Mouse (Mus musculus) ES-E14 (cell line): ENCODE results near the gene Ltc4s.

Experiments used
- CHD2 ChIP-seq: IDR thresholded peaks from 2 replicates; pipeline ENCODE4 v1.6.1; 2014; ENCODE audit warnings: mild to moderate bottlenecking, low read depth, low read length, inconsistent platforms
- HCFC1 ChIP-seq: IDR thresholded peaks from 2 replicates; pipeline ENCODE4 v1.6.1; 2012; ENCODE audit warnings: low read length, inconsistent platforms, borderline replicate concordance; ENCODE audit not compliant: insufficient read depth
- MAFK ChIP-seq: IDR thresholded peaks from 2 replicates; pipeline ENCODE4 v1.6.1; 2014; ENCODE audit warnings: mild to moderate bottlenecking, low read depth, low read length, inconsistent platforms; ENCODE audit not compliant: insufficient read depth
- ZNF384 ChIP-seq: IDR thresholded peaks from 2 replicates; pipeline ENCODE4 v1.6.1; 2012; ENCODE audit warnings: low read depth, low read length, inconsistent platforms

GRCm38 (mm10) chr11:50210505-50211151, 27.8 kb downstream of the Ltc4s start, which contains the start of the genes Sqstm1 and Mgat4b:
- no peak for TF ChIP-seq HCFC1
- TF ChIP-seq CHD2, result no peak
- TF ChIP-seq MAFK, result peak; percentile 94
- no peak for TF ChIP-seq ZNF384
